13 mouse cellular contexts compared by ENCODE assay signal in genomic region chr16:37955336-37955917, GRCm38 (mm10). TPM values are rescaled to one million over a fixed set of nuclear protein-coding genes. Genes with fewer than 3 reads are reported as not detected.
DNase-seq lines count a peak whose midpoint lies in the region; ATAC-seq and TF ChIP-seq lines count a peak whose summit lies in the region.
"Had no signal": no experiment of that assay in that cellular context is flagged by ENCODE, and none has a peak within 500 bp of the region (broad histone marks: within the 10 kb centered on the region; RNA-seq: fewer than 3 reads in every experiment).

No protein-coding gene starts in this region.

- H3K4me3 ChIP-seq in kidney, embryonic 16.5 days (ENCODE audit: low read length): no peak overlapping the region
- H3K4me3 ChIP-seq in kidney, adult 2 months (ENCODE audit: insufficient read depth, low read depth, low read length): no peak overlapping the region
- no peak overlapping the region for H3K4me3 ChIP-seq in forebrain, postnatal 0 days (ENCODE audit: low read depth, low read length)
- no peak overlapping the region for H3K4me3 ChIP-seq in hindbrain, postnatal 0 days (ENCODE audit: low read length)
- no peak overlapping the region for H3K4me3 ChIP-seq in neural tube, embryonic 15.5 days (replicated peaks)
- H3K4me3 ChIP-seq: embryonic facial prominence, embryonic 13.5 days; liver, embryonic 12.5 days had no signal

- no peak overlapping the region for H3K27ac ChIP-seq in kidney, embryonic 16.5 days (ENCODE audit: low read length)
- no peak overlapping the region for H3K27ac ChIP-seq in kidney, adult 2 months (ENCODE audit: insufficient read depth, low read depth, low read length)
- no peak overlapping the region for H3K27ac ChIP-seq in forebrain, postnatal 0 days (ENCODE audit: low read depth, low read length)
- no peak overlapping the region for H3K27ac ChIP-seq in hindbrain, postnatal 0 days
- peak overlapping the region; percentile 51 for H3K27ac ChIP-seq in neural tube, embryonic 15.5 days (replicated peaks)
- H3K27ac ChIP-seq: embryonic facial prominence, embryonic 13.5 days; liver, embryonic 12.5 days had no signal

- no peaks in the 10 kb centered on the region for H3K36me3 ChIP-seq in kidney, embryonic 16.5 days (ENCODE audit: insufficient read depth, low read length)
- H3K36me3 ChIP-seq in kidney, adult 2 months (ENCODE audit: control insufficient read depth, insufficient read depth, low read length): no peaks in the 10 kb centered on the region
- no peaks in the 10 kb centered on the region for H3K36me3 ChIP-seq in forebrain, postnatal 0 days (ENCODE audit: insufficient read depth)
- no peaks in the 10 kb centered on the region for H3K36me3 ChIP-seq in hindbrain, postnatal 0 days (ENCODE audit: insufficient read depth, low read length)
- H3K36me3 ChIP-seq in neural tube, embryonic 15.5 days: no peaks in the 10 kb centered on the region
- H3K36me3 ChIP-seq: embryonic facial prominence, embryonic 13.5 days; liver, embryonic 12.5 days had no signal

- 0 out of 2 replicates have a peak overlapping the region, but pooled peaks have one; percentile 4 for H3K9ac ChIP-seq in kidney, embryonic 16.5 days (replicated peaks; ENCODE audit: low read length)
- no peak overlapping the region for H3K9ac ChIP-seq in forebrain, postnatal 0 days
- H3K9ac ChIP-seq in hindbrain, postnatal 0 days (replicated peaks; ENCODE audit: low read length): no peak overlapping the region
- no peak overlapping the region for H3K9ac ChIP-seq in neural tube, embryonic 15.5 days (replicated peaks)
- H3K9ac ChIP-seq: embryonic facial prominence, embryonic 13.5 days; liver, embryonic 12.5 days had no signal

- peaks cover 7% of the 10 kb centered on the region for H3K4me1 ChIP-seq in kidney, embryonic 16.5 days (ENCODE audit: insufficient read depth, low read length)
- no peaks in the 10 kb centered on the region for H3K4me1 ChIP-seq in kidney, adult 2 months (ENCODE audit: control insufficient read depth, insufficient read depth, low read length)
- H3K4me1 ChIP-seq in forebrain, postnatal 0 days (ENCODE audit: insufficient read depth): no peaks in the 10 kb centered on the region
- no peaks in the 10 kb centered on the region for H3K4me1 ChIP-seq in hindbrain, postnatal 0 days (ENCODE audit: insufficient read depth, low read length)
- peaks cover 9% of the 10 kb centered on the region; the same call in 1 of the 2 replicates for H3K4me1 ChIP-seq in neural tube, embryonic 15.5 days
- H3K4me1 ChIP-seq: liver, embryonic 12.5 days had no signal

- no peak for TF ChIP-seq CTCF in kidney, adult 2 months (conservative IDR thresholded peaks at IDR 0.05; ENCODE audit: insufficient read depth, insufficient read length, low read depth, low read length)
- TF ChIP-seq CTCF in forebrain, postnatal 0 days (IDR thresholded peaks at IDR 0.05; ENCODE audit: low read depth): no peak
- TF ChIP-seq CTCF in hindbrain, postnatal 0 days (IDR thresholded peaks at IDR 0.05; ENCODE audit: low read depth): no peak

- no peaks in the 10 kb centered on the region for H3K9me3 ChIP-seq in kidney, embryonic 16.5 days (ENCODE audit: low read length)
- H3K9me3 ChIP-seq in forebrain, postnatal 0 days (ENCODE audit: low read length): no peaks in the 10 kb centered on the region
- no peaks in the 10 kb centered on the region for H3K9me3 ChIP-seq in hindbrain, postnatal 0 days (ENCODE audit: low read length)
- no peaks in the 10 kb centered on the region for H3K9me3 ChIP-seq in neural tube, embryonic 15.5 days (replicated peaks)
- H3K9me3 ChIP-seq: embryonic facial prominence, embryonic 13.5 days; liver, embryonic 12.5 days had no signal

- ATAC-seq in kidney, embryonic 16.5 days (ENCODE audit: low FRiP score, low TSS enrichment): no peak
- peak; percentile 70 for ATAC-seq in forebrain, postnatal 0 days
- ATAC-seq in hindbrain, postnatal 0 days: peak; percentile 50; the same call in 1 of the 2 replicates
- ATAC-seq in neural tube, embryonic 15.5 days (ENCODE audit: low FRiP score): no peak
- ATAC-seq in frontal cortex, adult (ENCODE audit: low TSS enrichment): no peak
- ATAC-seq: inflammation-experienced regulatory T-cells, adult 6 months; liver, embryonic 12.5 days had no signal

- H3K27me3 ChIP-seq in kidney, embryonic 16.5 days (ENCODE audit: insufficient read depth, low read length): no peaks in the 10 kb centered on the region
- no peaks in the 10 kb centered on the region for H3K27me3 ChIP-seq in kidney, adult 2 months (replicated peaks; ENCODE audit: control insufficient read depth, insufficient read depth, low read length)
- H3K27me3 ChIP-seq in forebrain, postnatal 0 days (ENCODE audit: insufficient read depth, low read length): no peaks in the 10 kb centered on the region
- H3K27me3 ChIP-seq in hindbrain, postnatal 0 days (ENCODE audit: insufficient read depth, low read length): no peaks in the 10 kb centered on the region
- no peaks in the 10 kb centered on the region for H3K27me3 ChIP-seq in neural tube, embryonic 15.5 days (replicated peaks)
- H3K27me3 ChIP-seq: embryonic facial prominence, embryonic 13.5 days; liver, embryonic 12.5 days had no signal

- 52% methylated on average over 13 of the region's 13 CpGs for WGBS in kidney, embryonic 16.5 days
- 63% methylated on average over 13 of the region's 13 CpGs for WGBS in kidney, adult 2 months
- 42% methylated on average over 13 of the region's 13 CpGs for whole genome bisulfite sequencing in forebrain, postnatal 0 days
- WGBS in hindbrain, postnatal 0 days: 39% methylated on average over 13 of the region's 13 CpGs
- WGBS in neural tube, embryonic 15.5 days: 31% methylated on average over 13 of the region's 13 CpGs

- no peak for DNase-seq in kidney, adult 2 months
- DNase-seq in forebrain, postnatal 0 days: no peak
- no peak for DNase-seq in hindbrain, postnatal 0 days (ENCODE audit: low spot score)
- DNase-seq in left cerebral cortex, adult 11 months (ENCODE audit: low spot score): no peak
- DNase-seq: cerebellum, adult 2 months; thymus, adult 2 months had no signal

- no peak for TF ChIP-seq POLR2A in kidney, adult 2 months (IDR thresholded peaks at IDR 0.05; ENCODE audit: low read depth, low read length)

- no peak overlapping the region for H3K4me2 ChIP-seq in kidney, embryonic 16.5 days (replicated peaks; ENCODE audit: low read depth, low read length)
- H3K4me2 ChIP-seq in forebrain, postnatal 0 days (ENCODE audit: low read depth): no peak overlapping the region
- no peak overlapping the region for H3K4me2 ChIP-seq in hindbrain, postnatal 0 days (ENCODE audit: low read depth, low read length)
- no peak overlapping the region for H3K4me2 ChIP-seq in neural tube, embryonic 15.5 days
- H3K4me2 ChIP-seq: embryonic facial prominence, embryonic 13.5 days; liver, embryonic 12.5 days had no signal

RNA-seq across cellular contexts. Expression of gene Gpr156, which starts 39.1 kb away (rescaled TPM):
- 0.85 and 1.3 TPM in 2 replicates for polyA plus RNA-seq in kidney, embryonic 16.5 days (2015; fragmentation: Nextera tagmentation; extraction: Ambion mirVana)
- 0.03 TPM in 1 of 2 replicates, not detected in the other for polyA plus RNA-seq in kidney, adult 2 months (2012; rRNA removed)
- 2.8 and 3.3 TPM in 2 replicates for total RNA-seq in forebrain, postnatal 0 days (2014; rRNA removed)
- polyA plus RNA-seq in forebrain, postnatal 0 days (2015; fragmentation: Nextera tagmentation; extraction: Ambion mirVana): 1.5 and 2.3 TPM in 2 replicates
- 3.2 and 4.3 TPM in 2 replicates for total RNA-seq in hindbrain, postnatal 0 days (2014; rRNA removed)
- polyA plus RNA-seq in hindbrain, postnatal 0 days (2015; fragmentation: Nextera tagmentation; extraction: Ambion mirVana): 1.9 and 2.4 TPM in 2 replicates
- 3.3 and 4.0 TPM in 2 replicates for polyA plus RNA-seq in neural tube, embryonic 15.5 days (2015; fragmentation: Nextera tagmentation; extraction: Ambion mirVana)
- total RNA-seq: megakaryocyte-erythroid progenitor cell, adult 5-6 weeks had no signal
- polyA plus RNA-seq: inflammation-experienced regulatory T-cells, adult 6 months; liver, embryonic 12.5 days had no signal

Comparison
In these comparisons a context has a peak if more than half of its experiments do, and no peak if none do; other contexts are left out.
1. ATAC-seq: peak in forebrain, postnatal 0 days (single experiment) and hindbrain, postnatal 0 days (single experiment); none in kidney, embryonic 16.5 days (single experiment), neural tube, embryonic 15.5 days (single experiment) and frontal cortex, adult (single experiment).